Mouse (Mus musculus) spleen, adult 18-20 months (tissue): ENCODE data around the gene Pald1.
A peak's percentile ranks its signal among the peaks of the same experiment; 100 is the strongest.

Source experiments
- DNase-seq, 2 experiments: peaks; one replicate each; pipeline ENCODE4 v3.0.0; 2022; ENCODE audit warnings: mixed read lengths in 2 of 2

Pald1 gene

GRCm38 (mm10) chr10:61364431-61364830 lies 18.9 kb downstream of the Pald1 start:
- DNase-seq = no peak

- no peak for DNase-seq
These were observed 20.3 kb downstream of the Pald1 start for GRCm38 (mm10) chr10:61362992-61363391.

- DNase-seq = no peak
These were observed 20.8 kb downstream of the Pald1 start for GRCm38 (mm10) chr10:61362483-61362882.

GRCm38 (mm10) chr10:61360667-61361066 lies 22.7 kb downstream of the Pald1 start:
- DNase-seq = no peak

GRCm38 (mm10) chr10:61359411-61359810 lies 23.9 kb downstream of the Pald1 start:
- no peak for DNase-seq

- DNase-seq = no peak
These were observed 25.7 kb downstream of the Pald1 start for GRCm38 (mm10) chr10:61357658-61358057.

GRCm38 (mm10) chr10:61356568-61356967 lies 26.8 kb downstream of the Pald1 start:
- no peak for DNase-seq

- DNase-seq = no peak
These were observed 27.2 kb downstream of the Pald1 start for GRCm38 (mm10) chr10:61356095-61356494.

- no peak for DNase-seq
These were observed 27.7 kb downstream of the Pald1 start for GRCm38 (mm10) chr10:61355611-61356010.

GRCm38 (mm10) chr10:61351216-61351615 lies 32.1 kb downstream of the Pald1 start:
- no peak for DNase-seq

GRCm38 (mm10) chr10:61346374-61346773 lies 37.0 kb downstream of the Pald1 start:
- no peak for DNase-seq

- no peak for DNase-seq
These were observed 38.2 kb downstream of the Pald1 start for GRCm38 (mm10) chr10:61345179-61345578.

GRCm38 (mm10) chr10:61343950-61344349 lies 39.4 kb downstream of the Pald1 start:
- DNase-seq = peak in 1 of 2 experiments; percentile 63

GRCm38 (mm10) chr10:61342750-61343149 lies 40.6 kb downstream of the Pald1 start:
- DNase-seq = no peak

- DNase-seq = peak; percentile 30 to 64
These were observed 41.8 kb downstream of the Pald1 start for GRCm38 (mm10) chr10:61341557-61341956.

- DNase-seq = no peak
These were observed 42.3 kb downstream of the Pald1 start for GRCm38 (mm10) chr10:61341045-61341444.

GRCm38 (mm10) chr10:61340247-61340646 lies 43.1 kb downstream of the Pald1 start:
- no peak for DNase-seq

- no peak for DNase-seq
These were observed 44.1 kb downstream of the Pald1 start for GRCm38 (mm10) chr10:61339216-61339615.

- no peak for DNase-seq
These were observed 45.7 kb downstream of the Pald1 start for GRCm38 (mm10) chr10:61337665-61338064.

- DNase-seq = no peak
These were observed 46.7 kb downstream of the Pald1 start for GRCm38 (mm10) chr10:61336592-61336991.

GRCm38 (mm10) chr10:61336137-61336536 lies 47.2 kb downstream of the Pald1 start:
- peak; percentile 33 to 79 for DNase-seq

GRCm38 (mm10) chr10:61334545-61334944 lies 48.8 kb downstream of the Pald1 start:
- DNase-seq = no peak

- DNase-seq = no peak
These were observed 52.3 kb downstream of the Pald1 start for GRCm38 (mm10) chr10:61331046-61331445.

GRCm38 (mm10) chr10:61328927-61329326 lies 54.4 kb downstream of the Pald1 start:
- DNase-seq = no peak

GRCm38 (mm10) chr10:61327545-61327944 lies 55.8 kb downstream of the Pald1 start:
- no peak for DNase-seq
